Mouse (Mus musculus) lung, postnatal 14 days (tissue): ENCODE results near the gene Gm3854.
"Not testable (repeated sequence)": the region's sequence is repeated elsewhere in the genome, so short reads cannot be mapped to it uniquely, and the experiment has no call there.

ENCODE experiments used
- DNase-seq: peaks from one replicate; pipeline ENCODE4 v3.0.0; 2021

Gm3854 gene

DNA sequence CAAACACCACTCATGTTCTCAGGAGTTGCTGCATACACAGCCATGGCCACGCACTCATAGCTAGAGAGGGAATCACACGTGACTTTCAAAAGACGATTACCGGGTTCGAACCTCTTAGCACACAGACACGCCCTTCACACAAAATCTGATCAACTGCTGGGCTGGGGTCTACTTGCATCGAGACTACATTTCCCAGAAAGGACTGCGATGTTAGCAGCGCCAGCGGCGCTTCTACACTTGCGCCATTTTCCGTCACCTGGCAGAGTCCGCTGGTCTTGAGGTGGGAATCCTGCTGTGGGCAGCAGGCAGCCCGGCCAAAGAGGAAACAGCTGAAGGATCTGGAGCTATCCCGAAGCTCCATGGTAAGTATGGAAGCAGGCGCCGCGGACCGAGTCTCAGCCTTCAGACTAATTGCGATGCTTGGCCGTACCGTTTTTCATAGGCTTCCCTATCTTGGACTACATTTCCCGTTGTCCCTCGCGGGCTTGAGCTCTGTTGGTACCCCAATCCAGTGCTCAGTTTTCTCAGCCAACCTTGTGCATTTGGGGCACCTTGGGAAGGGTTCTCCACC lies at the start of gene Gm3854:
Gene Gm3854 (plus strand): TSS at position 259 of the 571 bp plus-strand sequence.
- peak; percentile 33 for DNase-seq

DNA sequence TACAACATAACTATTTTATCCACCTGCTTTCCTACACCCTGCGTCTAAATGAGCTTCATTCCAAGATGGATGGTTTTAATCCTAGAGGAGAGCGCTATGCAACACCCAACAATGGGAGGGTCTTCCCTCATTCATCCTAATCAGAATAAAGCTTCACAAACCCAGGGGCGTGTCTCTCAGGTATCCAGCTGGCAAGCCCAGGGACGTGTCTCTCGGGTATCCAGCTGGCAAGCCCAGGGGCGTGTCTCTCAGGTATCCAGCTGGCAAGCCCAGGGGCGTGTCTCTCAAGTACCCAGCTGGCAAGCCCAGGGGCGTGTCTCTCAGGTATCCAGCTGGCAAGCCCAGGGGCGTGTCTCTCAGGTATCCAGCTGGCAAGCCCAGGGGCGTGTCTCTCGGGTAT lies 42.8 kb upstream of the Gm3854 start:
- DNase-seq: not testable (repeated sequence)

DNA sequence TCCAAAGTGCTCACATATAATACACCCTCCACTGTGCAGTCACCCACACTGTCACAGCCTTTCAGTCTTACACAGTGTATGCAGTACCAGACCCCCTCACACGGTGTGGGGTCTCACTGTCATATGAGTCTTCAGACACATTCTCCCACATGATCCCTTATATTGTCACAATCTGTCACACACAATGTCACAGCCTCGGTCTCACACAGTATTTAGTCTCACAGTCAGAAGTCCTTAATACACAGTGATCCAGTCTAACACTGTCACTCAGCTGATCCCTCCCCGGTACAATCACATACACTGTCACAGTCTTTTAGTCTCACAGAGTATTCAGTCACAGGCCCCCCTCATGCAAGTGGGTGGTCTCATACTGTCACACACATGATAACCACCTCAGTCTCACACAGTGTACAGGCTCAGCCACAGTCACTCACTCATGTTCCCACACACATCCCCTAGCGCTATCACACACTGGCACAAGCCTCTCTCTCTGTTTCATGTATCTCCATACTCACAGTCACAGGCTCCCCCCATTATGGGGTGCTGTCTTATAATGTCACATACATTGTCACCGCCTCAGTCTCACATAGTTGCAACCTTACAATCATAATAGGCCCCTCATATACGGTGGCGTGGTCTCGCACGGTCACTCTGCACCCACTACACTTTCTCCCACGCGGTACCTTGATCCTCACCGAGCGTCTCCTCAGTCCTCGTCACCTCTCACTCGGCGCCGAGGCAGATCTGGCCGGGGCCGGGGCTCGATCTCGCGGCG lies 12.9 kb upstream of the Gm3854 start:
- DNase-seq: no peak

DNA sequence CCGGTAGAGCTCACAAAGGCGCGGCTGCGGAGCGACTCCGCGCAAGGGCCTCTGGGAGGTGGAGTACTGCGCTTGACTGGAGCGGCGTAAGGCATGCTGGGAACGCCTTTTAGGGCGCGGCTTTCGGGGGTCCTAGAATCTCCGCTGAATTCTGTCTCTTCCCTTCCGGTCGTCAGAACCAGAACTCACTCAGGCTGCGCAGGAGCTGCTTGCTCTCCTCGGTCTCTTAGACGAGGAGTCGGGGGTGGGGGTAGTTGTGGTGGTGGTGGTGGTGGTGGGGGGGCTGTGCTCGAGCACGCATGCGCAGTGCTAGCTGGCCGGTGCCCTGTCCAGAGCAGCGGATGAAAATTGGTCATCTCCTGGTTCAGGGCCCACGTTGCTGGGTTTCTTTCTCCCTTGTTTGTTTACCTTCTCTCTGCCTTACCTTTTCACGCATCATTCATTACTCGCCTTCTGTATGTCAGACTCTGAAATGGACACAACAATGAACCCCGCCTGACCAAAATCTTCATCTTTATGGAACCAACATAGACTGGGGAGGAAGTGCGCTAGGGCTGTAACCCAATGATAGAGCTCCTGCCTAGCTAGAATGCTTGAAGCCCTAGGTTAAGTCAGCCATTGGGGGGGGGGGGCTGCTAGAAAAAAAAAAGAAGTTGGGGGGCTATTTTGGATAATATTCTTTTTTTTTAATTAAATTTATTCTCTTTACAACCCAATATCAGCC lies 12.2 kb upstream of the Gm3854 start, which contains the start of gene Zfp583:
Gene Zfp583 (minus strand): TSS at position 53 of the 724 bp plus-strand sequence.
- peak; percentile 80 for DNase-seq

DNA sequence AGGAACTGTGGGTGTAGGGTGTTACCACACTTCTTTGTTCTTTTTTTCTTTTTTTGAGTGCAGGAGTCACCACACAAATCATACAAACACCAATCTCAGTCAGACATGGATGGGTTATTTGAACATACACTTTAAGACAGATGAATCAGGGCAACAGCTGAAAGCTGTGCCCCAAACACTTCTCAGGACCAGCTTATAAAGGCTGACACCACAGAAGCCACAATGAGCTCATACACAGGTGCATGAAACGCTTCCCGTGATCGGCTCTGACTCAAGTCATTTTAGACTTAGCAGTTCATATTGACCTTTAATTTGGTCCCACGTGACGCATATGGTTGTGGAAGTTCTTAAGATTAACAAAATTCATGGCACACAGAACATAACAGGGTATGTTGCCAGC lies 3.7 kb upstream of the Gm3854 start:
- no peak for DNase-seq

DNA sequence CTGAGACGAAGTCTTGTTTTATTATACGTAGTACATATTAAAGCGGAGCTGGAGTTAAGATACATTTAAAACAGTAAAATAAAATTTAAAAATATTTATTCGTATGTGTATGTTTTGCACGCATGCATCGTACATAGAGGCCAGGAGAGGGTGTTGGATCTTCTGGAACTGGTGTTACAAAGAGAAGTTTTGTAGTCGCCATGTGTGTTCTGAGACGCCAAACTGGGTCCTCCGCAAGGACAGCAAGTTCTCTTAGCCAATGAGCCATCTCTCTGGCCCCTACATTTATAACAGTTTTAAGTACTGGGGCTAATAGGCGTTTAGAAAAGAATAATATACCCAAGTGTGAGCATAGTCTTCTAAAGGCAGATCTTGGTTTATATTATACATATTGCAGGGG lies 565 bp downstream of the Gm3854 start:
- DNase-seq: no peak

DNA sequence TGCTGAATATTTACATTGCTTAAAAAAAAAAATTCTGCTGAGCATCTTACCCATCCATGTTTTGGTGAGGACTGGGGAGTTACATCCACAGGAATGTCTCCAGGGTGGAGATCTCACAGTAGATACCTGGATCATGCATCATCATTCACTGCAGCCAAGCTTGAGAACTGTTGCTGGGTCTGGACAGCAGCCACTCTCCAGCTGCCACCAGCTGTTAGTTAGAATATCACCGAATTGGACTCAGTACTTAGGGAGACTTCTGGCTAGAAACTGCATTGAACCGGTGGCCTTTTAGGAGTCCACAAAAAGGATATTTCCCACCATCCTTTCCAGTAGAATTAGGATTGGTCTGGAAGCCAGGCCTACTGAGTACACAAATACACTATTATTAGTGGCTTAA lies 14.6 kb downstream of the Gm3854 start:
- peak; percentile 23 for DNase-seq

DNA sequence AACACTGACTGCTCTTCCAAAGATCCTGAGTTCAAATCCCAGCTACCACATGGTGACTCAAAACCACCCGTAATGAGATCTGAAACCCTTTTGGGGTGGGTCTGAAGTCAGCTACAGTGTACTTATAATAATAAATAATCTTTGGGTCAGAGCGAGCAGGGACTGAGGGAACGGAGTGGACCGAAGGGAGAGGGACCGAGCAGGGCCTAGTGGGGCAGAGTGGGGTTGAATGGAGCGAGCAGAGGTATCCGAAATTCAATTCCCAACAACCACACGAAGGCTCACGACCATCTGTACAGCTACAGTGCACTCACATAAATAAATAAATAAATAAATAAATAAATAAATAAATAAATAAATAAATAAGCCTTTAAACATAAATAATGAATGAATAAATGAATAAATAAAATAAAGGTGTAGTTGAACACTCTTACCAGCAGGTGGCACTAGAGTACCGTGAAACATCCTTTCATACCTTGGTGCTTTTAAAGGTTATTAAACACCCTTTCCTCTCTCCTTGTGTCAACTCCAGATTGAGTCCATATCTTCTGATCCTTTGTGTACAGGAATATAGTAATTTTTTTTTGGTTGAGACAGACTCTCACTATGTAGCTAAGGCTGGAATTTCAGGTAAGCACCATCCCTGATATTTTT lies 15.5 kb downstream of the Gm3854 start:
- peak; percentile 39 for DNase-seq

DNA sequence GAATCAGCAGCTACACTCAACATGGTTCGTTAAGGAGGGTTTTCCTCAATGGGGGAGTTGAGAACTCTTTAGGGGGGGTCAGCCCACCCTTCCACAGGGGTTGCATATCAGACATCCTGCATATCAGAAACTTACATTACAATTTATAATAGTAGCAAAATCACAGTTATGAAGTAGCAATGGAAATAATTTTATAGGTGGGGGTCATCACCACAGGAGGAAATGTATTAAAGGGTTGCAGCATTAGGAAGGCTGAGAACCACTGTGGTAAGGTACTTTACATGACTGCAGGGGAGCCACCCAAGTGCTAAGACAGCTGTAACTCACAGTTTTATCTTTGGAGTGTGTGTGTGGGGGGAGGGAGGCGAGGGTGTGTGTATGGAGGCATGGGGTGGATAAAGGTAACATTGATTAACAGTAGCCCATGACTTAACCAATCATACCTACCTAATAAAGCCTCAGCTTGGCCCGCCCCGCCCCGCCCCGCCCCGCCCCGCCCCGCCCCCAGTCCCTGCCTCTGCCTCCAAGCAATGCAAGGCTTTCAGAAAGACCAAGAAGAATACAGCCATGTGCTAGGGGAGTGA lies 17.0 kb downstream of the Gm3854 start:
- DNase-seq: no peak

DNA sequence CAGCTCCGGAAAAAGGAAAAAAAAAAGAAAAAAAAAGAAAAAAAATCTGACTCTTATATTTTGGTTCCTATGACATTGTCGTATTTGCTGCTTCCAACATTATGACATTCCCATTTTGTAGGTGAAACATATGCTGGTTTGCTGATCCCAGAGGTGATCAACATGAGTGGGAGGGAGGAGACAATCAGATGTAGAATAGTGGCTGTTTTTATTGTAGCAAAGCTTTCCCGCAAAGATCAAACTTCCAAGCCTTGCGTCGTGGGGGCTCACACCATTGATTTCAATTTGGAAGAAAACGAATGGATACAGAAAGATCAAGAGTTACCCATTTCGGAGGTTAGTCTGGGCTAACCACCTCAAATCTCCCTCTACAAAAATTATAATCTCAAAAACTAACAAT lies 18.2 kb downstream of the Gm3854 start:
- DNase-seq: no peak

DNA sequence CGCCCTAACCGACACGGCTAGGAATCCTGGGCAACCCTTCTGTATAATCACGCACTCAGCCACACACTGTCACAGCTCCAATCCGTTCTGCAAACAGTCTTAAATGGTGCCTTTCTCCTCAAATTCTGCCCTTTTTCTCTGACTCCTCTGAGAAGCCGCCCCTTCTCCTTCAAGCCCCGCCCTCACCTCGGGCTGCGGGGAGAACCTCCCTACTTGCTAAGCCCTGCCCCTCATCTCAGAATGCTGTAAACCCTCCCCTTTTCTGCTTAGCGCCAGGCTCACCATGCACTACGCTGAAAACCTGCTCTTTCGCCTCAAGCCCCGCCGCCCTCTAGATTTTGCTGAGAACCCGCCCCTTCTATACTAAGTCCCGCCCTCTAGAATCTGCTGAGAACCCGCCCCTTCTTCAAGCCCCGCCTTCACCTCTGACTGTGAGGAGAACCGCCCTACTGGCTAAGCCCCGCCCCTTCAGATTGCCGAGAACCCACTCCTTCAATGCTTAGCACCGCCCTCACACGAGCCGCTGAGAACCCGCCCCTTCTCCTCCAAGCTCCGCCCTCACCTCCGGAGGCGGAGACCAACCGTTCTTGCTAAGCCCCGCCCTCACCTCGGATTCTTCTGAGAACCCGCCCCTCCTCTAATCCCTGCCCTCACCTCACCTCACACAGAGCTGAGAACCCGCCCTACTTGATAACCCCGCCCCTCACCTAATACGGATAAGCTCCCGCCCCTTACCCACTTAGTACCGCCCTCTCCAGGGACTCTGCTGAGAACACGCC lies 18.9 kb downstream of the Gm3854 start:
- peak; percentile 99 for DNase-seq

DNA sequence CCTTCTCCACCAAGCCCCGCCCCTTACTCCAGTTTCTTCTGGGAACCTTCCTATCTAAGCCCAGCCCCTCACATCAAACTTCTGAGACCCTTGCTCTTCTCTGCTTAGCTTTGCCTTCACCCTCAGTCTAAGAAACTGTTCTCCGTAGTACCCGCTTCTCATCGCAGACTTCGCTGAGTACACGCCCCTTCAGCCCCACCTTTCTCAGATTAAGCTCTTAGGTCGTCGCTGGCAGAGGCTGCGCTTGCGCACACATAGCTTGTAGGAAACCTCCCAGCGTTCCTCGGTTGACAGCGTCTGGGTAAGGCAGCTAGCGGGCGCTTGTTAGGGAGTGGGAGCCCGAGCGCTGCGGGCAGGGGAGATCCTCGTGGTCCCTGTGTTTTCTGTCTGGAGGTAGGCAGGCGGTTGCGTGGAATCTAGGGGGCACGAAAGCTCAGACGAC lies 19.5 kb downstream of the Gm3854 start, which contains the start of gene Zfp78:
Gene Zfp78 (plus strand): TSS at position 234 of the 442 bp plus-strand sequence.
- no peak for DNase-seq

DNA sequence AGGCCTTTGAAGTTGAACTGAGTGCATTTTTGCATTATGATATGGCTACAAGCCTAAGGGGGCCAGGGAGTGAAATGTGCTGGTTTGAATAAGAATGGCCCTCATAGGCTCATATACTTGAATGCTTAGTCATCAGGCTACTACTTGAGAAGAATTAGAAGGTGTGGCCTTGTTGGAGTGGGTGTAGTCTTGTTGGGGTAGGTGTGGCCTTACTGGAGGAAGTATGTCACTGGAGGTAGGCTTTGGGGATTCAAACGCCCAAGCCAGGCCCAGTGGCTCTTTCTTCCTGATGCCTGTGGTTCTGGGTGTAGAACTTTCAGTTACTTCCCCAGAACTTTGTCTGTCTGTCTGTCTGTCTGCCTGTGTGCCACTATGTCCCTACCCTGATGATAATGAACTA lies 21.2 kb downstream of the Gm3854 start:
- DNase-seq: no peak

DNA sequence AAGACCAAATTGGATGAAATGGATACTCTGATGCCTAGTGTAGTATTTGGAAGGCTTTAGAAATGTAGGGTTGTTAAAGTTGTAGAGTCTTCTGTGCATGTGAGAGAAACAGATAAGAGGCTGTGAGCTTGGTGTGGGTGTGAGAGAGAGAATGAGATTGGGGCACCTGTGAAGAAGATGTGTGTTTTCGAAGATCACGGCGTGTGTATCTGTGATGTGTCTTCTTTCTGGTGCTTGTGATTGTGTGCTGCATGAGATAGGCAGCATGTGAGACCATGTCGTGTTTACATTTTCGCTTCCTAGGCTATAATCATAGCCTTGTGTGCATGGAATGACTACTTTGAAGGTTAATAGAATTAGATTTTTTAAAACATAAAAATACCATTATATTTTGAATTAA lies 23.6 kb downstream of the Gm3854 start:
- no peak for DNase-seq

DNA sequence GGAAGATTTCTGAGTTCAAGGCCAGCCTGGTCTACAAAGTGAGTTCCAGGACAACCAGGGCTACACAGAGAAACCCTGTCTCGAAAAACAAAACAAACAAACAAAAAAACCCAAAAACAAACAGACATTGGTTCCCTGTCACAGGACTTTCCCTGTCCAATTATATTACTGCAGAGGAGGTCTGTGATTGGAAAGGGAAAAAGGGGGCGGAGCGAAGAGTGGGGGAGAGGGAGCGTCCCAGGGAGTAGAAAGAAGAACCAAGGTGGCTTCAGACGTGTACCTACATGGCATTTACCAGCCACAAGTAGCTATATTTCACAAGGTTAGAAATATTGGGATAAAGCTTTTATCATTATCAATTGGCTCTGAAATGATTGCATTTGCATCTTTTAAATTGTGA lies 24.6 kb downstream of the Gm3854 start:
- DNase-seq: not testable (repeated sequence)

DNA sequence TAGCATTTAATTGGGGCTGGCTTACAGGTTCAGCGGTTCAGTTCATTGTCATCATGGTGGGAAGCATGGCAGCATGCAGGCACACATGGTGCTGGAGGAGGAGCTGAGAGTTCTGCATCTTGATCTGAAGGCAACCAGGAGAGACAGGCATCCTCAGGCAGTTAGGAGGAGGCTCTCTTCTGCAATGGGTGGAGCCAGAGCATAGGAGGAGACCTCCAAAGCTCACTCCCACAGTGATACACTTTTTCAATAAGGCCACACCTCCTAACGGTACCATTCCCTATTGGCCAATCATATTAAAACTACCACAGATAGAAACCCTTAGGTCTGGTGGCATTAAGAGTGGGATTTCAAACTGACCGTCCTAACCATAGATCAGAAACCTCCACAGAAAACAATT lies 25.9 kb downstream of the Gm3854 start:
- DNase-seq: no peak

DNA sequence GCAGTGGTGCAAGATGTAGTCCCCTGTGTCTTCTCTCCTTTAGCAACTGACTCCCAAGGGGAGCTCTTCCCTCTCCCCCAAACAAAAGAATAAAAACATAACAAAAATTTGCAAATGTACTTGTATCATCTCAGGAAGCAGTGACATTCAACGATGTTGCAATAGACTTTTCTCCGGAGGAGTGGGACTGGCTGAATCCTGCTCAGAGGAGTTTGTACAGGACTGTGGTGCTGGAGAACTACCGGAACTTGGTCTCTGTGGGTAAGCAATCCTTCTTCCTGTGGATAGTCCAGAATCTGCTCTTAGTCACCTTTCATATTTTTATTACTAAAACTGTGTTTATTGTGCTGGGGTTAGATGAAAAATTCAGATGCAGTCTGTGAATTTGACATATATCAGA lies 29.4 kb downstream of the Gm3854 start:
- DNase-seq: no peak

DNA sequence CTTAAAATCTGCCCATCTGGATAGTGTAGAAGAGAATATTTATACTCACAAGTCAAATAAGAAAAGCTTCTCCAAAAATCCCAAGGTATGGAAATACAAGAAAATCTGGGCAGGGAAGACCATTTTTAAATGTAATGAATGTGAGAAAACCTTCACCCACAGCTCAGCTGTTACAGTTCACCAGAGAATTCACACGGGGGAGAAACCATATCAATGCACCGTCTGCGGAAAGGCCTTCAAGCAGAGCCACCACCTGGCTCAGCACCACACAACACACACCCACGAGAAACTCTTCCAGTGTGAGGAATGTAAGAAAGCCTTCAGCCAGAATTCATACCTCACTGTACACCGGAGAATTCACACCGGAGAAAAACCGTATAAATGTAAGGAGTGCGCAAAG lies 34.9 kb downstream of the Gm3854 start:
- no peak for DNase-seq

DNA sequence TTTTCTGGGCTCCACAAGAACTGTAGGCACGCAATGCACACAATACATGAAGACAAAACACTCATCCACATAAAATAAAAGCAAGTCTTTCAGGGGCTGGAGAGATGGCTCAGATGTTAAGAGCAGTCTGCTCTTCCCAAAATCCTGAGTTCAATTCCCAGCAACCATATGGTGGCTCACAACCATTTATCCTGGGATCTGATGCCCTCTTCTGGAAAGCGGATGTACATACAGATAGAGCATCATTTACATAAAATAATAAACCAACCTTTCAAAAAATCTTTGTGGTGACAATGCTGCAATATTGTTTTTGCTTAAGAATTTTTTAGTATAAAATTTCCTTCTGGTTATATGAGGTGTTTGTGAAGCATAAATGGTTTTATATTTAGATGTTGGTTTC lies 37.9 kb downstream of the Gm3854 start:
- no peak for DNase-seq

DNA sequence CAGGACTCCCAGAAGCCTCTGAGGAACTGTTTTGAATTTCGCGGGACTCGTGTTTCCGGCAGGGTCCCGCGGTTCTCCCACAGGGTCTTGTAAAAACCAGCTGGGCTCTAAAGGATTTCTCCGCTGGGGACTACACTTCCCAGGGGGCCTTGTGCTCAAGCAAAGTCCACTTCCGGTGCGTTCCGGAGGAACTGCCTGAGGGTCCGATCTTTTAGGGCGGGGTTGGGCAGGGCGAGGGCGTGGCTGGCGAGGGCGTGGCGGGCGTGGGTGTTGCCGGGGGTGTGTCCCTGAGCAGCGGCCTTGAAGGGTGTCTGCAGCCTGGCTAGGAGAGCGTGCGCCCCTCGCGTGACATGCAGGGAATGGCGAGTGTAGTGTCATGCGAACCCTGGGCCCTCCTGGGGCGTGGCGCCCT lies 39.5 kb downstream of the Gm3854 start, which contains the start of gene Zfp28:
Gene Zfp28 (plus strand): TSS at position 252 of the 412 bp plus-strand sequence.
- DNase-seq: peak; percentile 94

DNA sequence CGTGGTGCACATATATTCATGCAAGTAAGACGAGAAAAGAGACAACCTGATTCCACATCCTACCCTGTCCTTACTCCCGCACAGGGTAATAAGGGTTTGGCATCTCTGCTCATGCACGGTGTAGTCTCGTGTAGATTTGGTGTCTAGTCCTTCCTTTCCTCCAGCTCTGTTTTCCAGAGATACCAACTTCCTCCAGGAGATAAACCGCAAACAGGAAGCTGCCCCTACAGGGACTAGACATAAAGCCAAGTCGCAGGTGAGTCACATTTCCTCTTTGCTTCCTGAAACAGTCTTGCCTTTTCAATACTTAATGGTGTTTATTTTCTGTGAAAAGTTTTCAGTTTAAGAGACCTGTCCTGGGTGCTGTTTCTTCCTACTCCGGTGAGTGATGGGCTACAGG lies 40.5 kb downstream of the Gm3854 start:
- DNase-seq: no peak

DNA sequence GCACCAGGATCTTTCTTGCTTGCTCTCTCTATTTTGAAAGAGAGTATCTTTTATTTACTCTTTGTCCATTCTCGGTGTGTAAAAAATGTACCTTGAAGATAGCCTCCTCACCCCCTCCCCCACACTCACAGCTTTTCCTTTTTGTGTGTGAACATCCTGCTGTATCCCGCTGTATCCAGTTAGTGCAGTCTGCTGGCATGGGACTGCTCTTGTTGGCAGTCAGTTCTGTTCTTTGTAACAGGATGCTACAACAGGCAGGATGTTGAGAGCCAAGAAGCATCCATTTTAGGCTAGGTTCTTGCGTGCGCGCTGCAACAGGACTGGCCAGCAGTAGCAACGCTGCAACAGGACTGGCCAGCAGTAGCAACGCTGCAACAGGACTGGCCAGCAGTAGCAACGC lies 43.4 kb downstream of the Gm3854 start:
- peak; percentile 21 for DNase-seq
